Mouse (Mus musculus): Measurements from ENCODE around the gene Dbh. TPM values are rescaled to one million over a fixed set of nuclear protein-coding genes. Genes with fewer than 3 reads are reported as not detected.

Dbh gene
- polyA plus RNA-seq, 1 experiment from 2014 or later, result 0.07 TPM

DNA sequence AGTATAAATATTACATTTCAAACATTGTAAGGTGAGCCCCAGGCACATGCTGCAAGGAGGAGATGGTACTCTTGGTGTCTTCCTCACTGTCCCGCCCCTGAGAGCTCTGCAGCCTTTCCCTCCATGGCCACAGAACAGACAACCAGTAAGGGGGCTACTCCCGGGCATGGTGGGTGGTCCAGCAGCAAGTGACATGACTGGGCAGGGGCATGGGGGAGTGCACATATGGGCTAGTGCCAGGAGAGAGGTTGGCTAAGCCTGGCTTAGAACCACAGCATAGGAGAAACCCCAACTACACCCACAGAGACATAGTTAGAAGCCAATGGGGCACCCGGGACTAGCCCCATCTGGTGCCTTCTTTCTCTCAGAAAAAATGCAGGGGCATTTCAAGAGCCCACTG is 28.7 kb upstream of the Dbh start:
- Histone ChIP-seq H3K4me2 (no peak overlapping the region), H3K27me3 (peaks cover 34% of the 10 kb centered on the region), H3K9me3 (no peaks in the 10 kb centered on the region), H3K27ac (no peak overlapping the region), H3K4me1 (no peaks in the 10 kb centered on the region), H3K36me3 (no peaks in the 10 kb centered on the region), H3K9ac (no peak overlapping the region), H3K4me3 (no peak overlapping the region)
- ATAC-seq (ENCODE audit: insufficient number of reproducible peaks, insufficient read depth, low FRiP score, low TSS enrichment, low read depth), result no peak
- WGBS, result 74% methylated on average over 3 of the region's 3 CpGs

DNA sequence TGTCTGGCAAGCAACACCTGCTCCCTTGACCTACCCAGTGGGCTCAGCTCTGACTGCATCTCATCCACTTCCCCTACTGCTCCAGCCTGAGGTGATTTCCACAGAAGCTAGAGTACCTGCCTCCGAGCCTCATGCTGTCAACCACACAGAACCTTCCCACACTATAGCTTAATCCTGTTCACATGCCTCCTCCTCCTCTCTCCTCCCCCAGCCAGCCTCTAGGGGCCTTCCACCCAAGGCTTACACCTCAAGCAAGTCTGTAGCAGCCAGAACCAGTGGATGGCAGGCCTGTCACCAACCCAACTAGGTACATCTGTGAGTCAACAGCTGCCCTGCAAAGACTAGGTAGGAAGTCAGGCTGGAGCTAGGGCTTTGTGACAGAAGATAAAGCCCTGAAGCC is 28.2 kb upstream of the Dbh start:
- Histone ChIP-seq H3K4me2 (no peak overlapping the region), H3K9ac (no peak overlapping the region), H3K9me3 (no peaks in the 10 kb centered on the region), H3K27me3 (peaks cover 39% of the 10 kb centered on the region), H3K4me1 (peaks cover 1% of the 10 kb centered on the region), H3K27ac (no peak overlapping the region), H3K4me3 (no peak overlapping the region), H3K36me3 (no peaks in the 10 kb centered on the region)
- no peak for ATAC-seq (ENCODE audit: insufficient number of reproducible peaks, insufficient read depth, low FRiP score, low TSS enrichment, low read depth)
- WGBS, result 75% methylated on average over 1 of the region's 1 CpGs

DNA sequence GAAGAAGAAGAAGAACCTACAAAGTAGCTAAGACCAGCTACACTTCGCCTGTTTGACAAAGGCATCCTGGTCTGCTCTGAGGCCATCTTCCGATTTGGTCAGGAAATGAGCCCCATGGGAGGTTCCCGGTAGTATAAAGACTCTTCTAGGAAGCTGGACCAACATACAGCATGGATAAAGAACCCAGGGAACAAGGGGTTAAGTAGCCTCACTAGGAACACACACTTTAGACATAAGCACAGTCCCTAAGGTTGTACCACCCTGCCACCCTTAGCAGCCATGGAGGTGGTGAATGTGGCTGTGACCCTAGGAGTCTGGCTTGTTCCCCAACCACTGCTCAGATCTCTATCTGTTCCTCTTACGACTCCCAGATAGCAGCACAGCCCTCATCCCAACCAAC is 26.7 kb upstream of the Dbh start:
- H3K27me3 ChIP-seq, result peaks cover 54% of the 10 kb centered on the region
- WGBS, result 63% methylated on average over 4 of the region's 4 CpGs

DNA sequence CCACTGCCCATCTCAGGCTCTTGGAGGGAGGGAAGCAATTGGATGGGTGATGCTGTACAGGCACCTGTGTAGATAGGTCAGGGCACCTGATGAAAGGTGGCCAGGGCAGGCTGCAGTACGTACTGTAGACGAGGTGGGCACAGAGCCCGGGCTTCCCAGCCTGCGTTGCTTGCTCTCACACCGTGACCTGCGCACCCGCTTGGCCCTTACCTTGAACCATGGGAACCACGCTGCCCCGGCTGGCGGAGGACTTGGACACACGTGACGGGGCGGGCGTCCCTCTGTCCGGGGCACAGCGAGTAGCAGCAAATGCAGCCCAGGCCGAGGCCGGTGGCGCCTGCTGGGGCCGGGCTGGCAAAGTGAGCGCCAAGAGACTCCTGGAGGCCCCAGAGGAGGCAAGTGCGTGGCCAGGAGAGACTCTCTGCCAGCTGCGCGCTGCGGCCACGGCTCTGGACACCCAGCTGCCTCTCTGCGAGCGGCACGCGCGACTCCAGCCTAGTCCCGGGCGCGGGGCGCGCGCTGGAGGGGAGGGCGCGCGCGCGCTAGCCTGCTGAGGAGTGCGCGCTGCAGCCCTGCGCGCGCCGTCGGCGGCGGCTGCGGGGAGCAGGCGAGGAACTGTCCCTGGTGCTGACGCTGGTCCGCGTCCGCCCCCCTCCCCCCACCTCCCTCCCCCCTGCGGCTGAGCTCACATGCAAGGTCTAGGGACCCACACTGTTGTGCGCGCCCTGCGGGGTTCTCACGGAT is 22.9 kb upstream of the Dbh start, which contains the start of gene Fam163b:
Fam163b (minus strand) TSS at position 542 of the 744 bp plus-strand sequence.
- Histone ChIP-seq H3K27ac (no peak within 1 kb of the TSS), H3K36me3 (no peaks in the 10 kb centered on the region), H3K4me2 (peak within 1 kb of the TSS; percentile 93), H3K9me3 (no peaks in the 10 kb centered on the region), H3K4me3 (peak within 1 kb of the TSS; percentile 48), H3K9ac (peak within 1 kb of the TSS; percentile 62; the same call in 1 of the 2 replicates), H3K4me1 (peaks cover 11% of the 10 kb centered on the region), H3K27me3 (peaks cover 61% of the 10 kb centered on the region)
- ATAC-seq (ENCODE audit: insufficient number of reproducible peaks, insufficient read depth, low FRiP score, low TSS enrichment, low read depth), result no peak; the same call in 1 of the 2 replicates
- under 1% methylated on average over 59 of the region's 62 CpGs for WGBS

More for the DNA sequence above, 26.7 kb upstream of the Dbh start:
- Histone ChIP-seq H3K4me3 (no peak overlapping the region), H3K9ac (no peak overlapping the region), H3K4me1 (peaks cover 11% of the 10 kb centered on the region), H3K36me3 (no peaks in the 10 kb centered on the region), H3K27ac (no peak overlapping the region), H3K4me2 (no peak overlapping the region), H3K9me3 (no peaks in the 10 kb centered on the region)
- ATAC-seq (ENCODE audit: insufficient number of reproducible peaks, insufficient read depth, low FRiP score, low TSS enrichment, low read depth), result no peak

DNA sequence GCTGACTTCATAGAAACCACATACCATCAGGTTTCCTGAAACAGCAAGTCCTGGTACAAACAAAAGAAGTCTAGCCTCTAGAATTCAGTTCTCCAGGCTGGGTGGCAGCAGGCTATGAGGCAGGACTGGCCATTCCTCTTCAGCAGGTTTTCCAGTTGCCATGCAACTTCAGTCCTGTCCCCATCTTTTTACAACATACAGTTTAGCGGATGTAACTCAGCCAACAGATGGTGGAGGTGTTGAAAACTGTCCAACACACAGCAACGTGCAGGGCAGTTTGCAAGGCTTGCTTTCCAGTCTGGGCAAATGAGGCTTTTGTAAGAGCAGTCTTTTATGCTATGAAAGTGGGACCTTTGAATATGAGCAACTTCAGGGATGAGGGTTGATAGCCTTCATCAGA is 20.1 kb upstream of the Dbh start:
- Histone ChIP-seq H3K36me3 (no peaks in the 10 kb centered on the region), H3K9me3 (no peaks in the 10 kb centered on the region), H3K4me1 (peaks cover 11% of the 10 kb centered on the region), H3K4me2 (no peak overlapping the region), H3K9ac (no peak overlapping the region), H3K27ac (no peak overlapping the region), H3K27me3 (peaks cover 41% of the 10 kb centered on the region), H3K4me3 (no peak overlapping the region)
- 69% methylated on average over 2 of the region's 2 CpGs for WGBS
- ATAC-seq (ENCODE audit: insufficient number of reproducible peaks, insufficient read depth, low FRiP score, low TSS enrichment, low read depth), result no peak

DNA sequence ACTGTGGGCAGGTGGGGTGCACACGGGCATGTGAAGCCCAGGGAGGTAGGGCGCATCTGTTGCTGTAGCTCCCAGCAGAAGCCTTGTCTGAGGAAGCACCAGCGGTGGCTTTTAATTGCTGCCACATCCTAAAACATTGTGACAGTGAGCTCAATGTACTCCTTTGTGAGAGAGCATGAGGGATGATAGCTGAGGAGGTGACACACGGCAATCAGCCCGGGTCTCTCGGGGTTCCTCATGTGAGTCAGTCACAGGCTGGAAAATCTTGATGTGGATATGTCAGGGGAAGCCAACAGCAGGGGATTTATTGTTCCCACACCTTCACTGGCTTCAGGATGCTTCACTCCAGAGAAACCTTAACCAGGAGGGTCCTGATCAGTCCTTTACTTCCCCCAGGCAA is 18.2 kb upstream of the Dbh start:
- H3K36me3 ChIP-seq, result no peaks in the 10 kb centered on the region
- peaks cover 22% of the 10 kb centered on the region for H3K27me3 ChIP-seq
- no peak overlapping the region for H3K9ac ChIP-seq
- H3K4me1 ChIP-seq, result peaks cover 9% of the 10 kb centered on the region
- no peak overlapping the region for H3K4me3 ChIP-seq
- no peak for ATAC-seq (ENCODE audit: insufficient number of reproducible peaks, insufficient read depth, low FRiP score, low TSS enrichment, low read depth)
- no peak overlapping the region for H3K4me2 ChIP-seq
- no peak overlapping the region for H3K27ac ChIP-seq
- H3K9me3 ChIP-seq, result no peaks in the 10 kb centered on the region
- 72% methylated on average over 6 of the region's 6 CpGs for WGBS

DNA sequence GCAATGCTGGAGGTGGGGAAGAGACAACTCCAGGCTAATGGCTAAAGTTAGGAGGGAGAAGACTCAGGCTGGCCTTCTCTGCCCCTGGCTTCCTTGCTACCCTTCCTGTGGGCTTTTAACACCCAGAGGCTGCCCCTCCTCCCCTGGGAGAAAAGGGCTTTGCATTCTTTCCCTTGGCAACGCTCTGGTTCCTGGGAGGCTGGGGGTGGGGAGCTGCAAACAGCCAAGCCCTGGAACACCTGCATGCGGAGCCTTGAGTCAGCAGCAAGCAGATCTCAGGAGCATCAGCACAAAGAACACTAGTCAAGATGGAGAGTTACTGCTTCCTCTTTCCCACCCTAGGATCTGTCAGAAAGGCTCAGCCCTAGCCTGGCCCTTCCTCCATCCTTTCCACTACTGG is 15.6 kb upstream of the Dbh start:
- ATAC-seq (ENCODE audit: insufficient number of reproducible peaks, insufficient read depth, low FRiP score, low TSS enrichment, low read depth), result no peak
- H3K4me1 ChIP-seq, result no peaks in the 10 kb centered on the region
- H3K27me3 ChIP-seq, result no peaks in the 10 kb centered on the region
- H3K4me2 ChIP-seq, result no peak overlapping the region
- WGBS, result 17% methylated on average over 2 of the region's 2 CpGs
- no peak overlapping the region for H3K9ac ChIP-seq
- H3K9me3 ChIP-seq, result no peaks in the 10 kb centered on the region
- H3K36me3 ChIP-seq, result no peaks in the 10 kb centered on the region
- no peak overlapping the region for H3K27ac ChIP-seq
- H3K4me3 ChIP-seq, result no peak overlapping the region

DNA sequence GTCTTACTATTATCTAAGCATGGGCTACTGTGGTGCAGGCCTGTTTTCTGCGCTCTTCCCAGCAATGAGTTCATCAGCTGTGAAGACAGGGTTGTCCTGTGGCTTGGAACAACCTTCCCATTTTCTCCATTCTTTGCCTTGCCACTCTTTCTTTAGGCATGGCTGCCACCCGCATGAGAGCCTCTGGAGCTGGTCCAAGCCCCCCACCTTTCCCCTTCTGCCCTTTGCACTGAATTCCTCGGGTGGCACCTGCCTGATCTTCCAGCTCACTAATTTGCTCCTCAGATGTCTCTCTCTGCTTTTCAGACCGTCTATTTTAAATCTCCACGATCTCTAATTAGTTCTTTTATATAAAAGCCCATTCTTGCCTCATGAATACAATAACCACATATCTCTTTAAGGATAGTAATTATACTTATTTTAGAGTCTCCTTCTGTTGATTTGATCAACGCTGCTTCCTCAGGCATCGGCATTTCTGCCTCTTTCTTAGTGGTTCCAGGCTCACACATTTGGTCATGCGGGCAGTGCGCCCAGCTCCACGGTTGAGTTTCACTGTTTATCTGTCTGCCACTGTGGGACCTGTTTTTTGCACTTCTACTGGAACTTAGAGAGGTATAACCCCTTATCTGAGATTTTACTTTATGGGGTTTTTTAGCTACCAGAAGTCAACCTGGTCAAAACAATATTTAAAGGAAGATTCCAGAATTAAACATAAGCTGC is 10.4 kb upstream of the Dbh start:
- no peak for ATAC-seq (ENCODE audit: insufficient number of reproducible peaks, insufficient read depth, low FRiP score, low TSS enrichment, low read depth)
- H3K27me3 ChIP-seq, result no peaks in the 10 kb centered on the region
- H3K9ac ChIP-seq, result no peak overlapping the region
- no peaks in the 10 kb centered on the region for H3K9me3 ChIP-seq
- no peaks in the 10 kb centered on the region for H3K36me3 ChIP-seq
- no peaks in the 10 kb centered on the region for H3K4me1 ChIP-seq
- H3K4me3 ChIP-seq, result no peak overlapping the region
- H3K4me2 ChIP-seq, result no peak overlapping the region
- WGBS, result 78% methylated on average over 10 of the region's 10 CpGs
- H3K27ac ChIP-seq, result no peak overlapping the region

DNA sequence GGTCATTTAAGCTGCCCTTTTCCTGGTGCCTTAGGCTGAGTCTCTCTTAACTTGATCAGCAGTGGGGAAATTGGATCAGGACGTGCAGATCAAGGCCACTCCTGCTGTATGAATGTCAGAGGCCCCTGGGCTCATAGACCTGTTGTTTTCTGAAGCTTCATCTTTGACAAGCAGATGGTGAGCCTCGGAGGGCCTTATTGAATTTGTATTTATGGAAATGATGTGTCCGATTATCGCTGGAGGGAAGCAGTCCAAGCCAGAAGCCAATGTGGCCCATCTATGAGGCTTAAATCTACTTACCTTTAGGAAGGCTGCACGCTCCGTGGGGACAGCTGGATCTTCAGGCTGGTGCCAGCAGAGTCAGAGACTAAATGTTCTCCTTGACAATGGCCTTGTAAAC is 8.4 kb upstream of the Dbh start:
- H3K27me3 ChIP-seq, result no peaks in the 10 kb centered on the region; the same call in 1 of the 2 replicates
- no peak overlapping the region for H3K27ac ChIP-seq
- H3K9ac ChIP-seq, result no peak overlapping the region
- H3K4me1 ChIP-seq, result no peaks in the 10 kb centered on the region
- H3K4me3 ChIP-seq, result no peak overlapping the region
- no peak for ATAC-seq (ENCODE audit: insufficient number of reproducible peaks, insufficient read depth, low FRiP score, low TSS enrichment, low read depth)
- no peak overlapping the region for H3K4me2 ChIP-seq
- H3K36me3 ChIP-seq, result no peaks in the 10 kb centered on the region
- no peaks in the 10 kb centered on the region for H3K9me3 ChIP-seq
- WGBS, result 67% methylated on average over 6 of the region's 6 CpGs

DNA sequence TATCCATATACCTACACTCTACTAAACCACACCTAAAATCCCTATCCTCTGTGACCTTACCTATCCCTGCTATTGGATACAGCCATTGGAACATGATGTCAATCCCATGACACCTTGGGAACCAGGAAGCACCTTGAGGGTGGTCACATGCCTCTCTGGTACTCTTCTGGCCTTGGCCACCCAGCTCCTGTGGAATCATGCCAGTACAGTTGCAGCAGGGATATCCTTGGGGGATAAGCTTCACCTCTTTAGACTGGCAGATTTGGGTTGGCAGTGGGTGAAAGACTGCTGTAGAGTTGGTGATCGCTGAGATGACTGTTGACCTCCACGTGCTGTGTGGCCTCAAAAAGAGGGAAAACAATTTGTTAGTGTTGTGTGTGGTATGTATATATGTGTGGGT is 3.5 kb upstream of the Dbh start:
- no peaks in the 10 kb centered on the region for H3K36me3 ChIP-seq
- H3K9me3 ChIP-seq, result no peaks in the 10 kb centered on the region
- no peak for ATAC-seq (ENCODE audit: insufficient number of reproducible peaks, insufficient read depth, low FRiP score, low TSS enrichment, low read depth)
- H3K4me1 ChIP-seq, result peaks cover 7% of the 10 kb centered on the region; the same call in 1 of the 2 replicates
- 86% methylated on average over 2 of the region's 2 CpGs for WGBS
- no peak overlapping the region for H3K9ac ChIP-seq
- H3K27ac ChIP-seq, result no peak overlapping the region
- H3K4me3 ChIP-seq, result no peak overlapping the region
- H3K4me2 ChIP-seq, result no peak overlapping the region
- H3K27me3 ChIP-seq, result peaks cover 12% of the 10 kb centered on the region; the same call in 1 of the 2 replicates

DNA sequence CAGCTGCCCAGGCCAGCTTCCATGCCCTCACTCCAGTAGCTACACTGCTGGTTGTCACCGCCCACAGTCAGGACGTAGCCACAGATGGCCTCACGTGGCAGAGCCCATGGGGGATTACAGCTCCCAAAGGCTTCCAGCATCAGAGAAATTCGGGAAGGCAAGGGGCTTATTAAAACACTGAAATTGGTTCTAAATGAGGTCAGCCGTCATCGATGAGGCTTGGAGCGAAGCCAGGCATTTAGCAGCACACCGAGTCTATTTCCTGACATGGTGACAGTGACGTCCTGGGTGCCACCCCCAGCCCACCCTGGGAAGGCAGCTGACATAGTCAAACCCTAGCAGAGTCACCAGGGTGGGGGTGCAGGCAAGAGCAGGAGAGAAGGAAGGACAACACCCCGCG is 2.4 kb upstream of the Dbh start:
- Histone ChIP-seq H3K27ac (no peak overlapping the region), H3K36me3 (no peaks in the 10 kb centered on the region), H3K4me3 (no peak overlapping the region), H3K9me3 (no peaks in the 10 kb centered on the region), H3K4me2 (no peak overlapping the region), H3K4me1 (peaks cover 19% of the 10 kb centered on the region), H3K27me3 (peaks cover 12% of the 10 kb centered on the region; the same call in 1 of the 2 replicates), H3K9ac (no peak overlapping the region)
- WGBS, result 62% methylated on average over 11 of the region's 11 CpGs
- no peak for ATAC-seq (ENCODE audit: insufficient number of reproducible peaks, insufficient read depth, low FRiP score, low TSS enrichment, low read depth)

DNA sequence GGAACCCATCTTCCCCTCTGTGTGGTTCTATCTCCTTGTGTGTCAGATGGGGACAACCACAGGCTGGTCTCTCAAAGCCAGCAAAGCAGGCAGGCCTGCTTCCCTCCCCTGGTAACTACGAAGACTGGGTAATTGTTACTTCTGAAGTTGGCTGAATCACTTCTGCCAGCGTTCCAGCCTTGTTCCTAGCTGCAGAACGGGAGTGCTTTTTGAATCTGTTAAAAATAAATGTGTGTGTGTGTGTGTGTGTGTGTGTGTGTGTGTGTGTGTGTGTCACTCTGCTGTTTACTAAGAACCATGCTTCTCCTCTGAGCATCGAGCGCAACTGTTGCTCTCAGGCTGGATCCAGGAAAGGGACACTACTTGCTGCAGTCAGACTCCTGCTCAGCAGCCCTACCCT is 1.2 kb upstream of the Dbh start:
- Histone ChIP-seq H3K4me3 (no peak overlapping the region), H3K27ac (no peak overlapping the region), H3K27me3 (peaks cover 12% of the 10 kb centered on the region; the same call in 1 of the 2 replicates), H3K9ac (no peak overlapping the region), H3K9me3 (no peaks in the 10 kb centered on the region), H3K4me2 (no peak overlapping the region), H3K4me1 (peaks cover 22% of the 10 kb centered on the region), H3K36me3 (no peaks in the 10 kb centered on the region)
- no peak for ATAC-seq (ENCODE audit: insufficient number of reproducible peaks, insufficient read depth, low FRiP score, low TSS enrichment, low read depth)
- WGBS, result 56% methylated on average over 5 of the region's 5 CpGs

All from embryonic facial prominence, embryonic 13.5 days (tissue).